Mouse (Mus musculus): ENCODE measurements around the gene Foxp1. TPM values are rescaled to one million over a fixed set of nuclear protein-coding genes. Genes with fewer than 3 reads are reported as not detected.

Foxp1 gene
- polyA plus RNA-seq, 1 experiment from 2014 or later = 91.9 TPM

GRCm38 (mm10) chr6:99070710-99071109, 451.8 kb downstream of the Foxp1 start:
- ATAC-seq (ENCODE audit: low FRiP score) (no peak), DNase-seq (ENCODE audit: low spot score) (no peak)
- peaks cover 3% of the 10 kb centered on the region; the same call in 1 of the 2 replicates for H3K4me1 ChIP-seq (replicated peaks; ENCODE audit: control insufficient read depth, insufficient read depth, low read length)
- no peaks in the 10 kb centered on the region for H3K9me3 ChIP-seq (ENCODE audit: control insufficient read depth, low read length)
- no peaks in the 10 kb centered on the region for H3K27me3 ChIP-seq (ENCODE audit: control insufficient read depth, insufficient read depth, low read length)
- no peak overlapping the region for H3K4me3 ChIP-seq (ENCODE audit: low read depth, low read length)
- H3K36me3 ChIP-seq (ENCODE audit: control insufficient read depth, insufficient read depth, low read length) = no peaks in the 10 kb centered on the region
- H3K4me2 ChIP-seq (replicated peaks; ENCODE audit: low read depth, low read length) = no peak overlapping the region
- no peak overlapping the region for H3K9ac ChIP-seq (ENCODE audit: low read depth, low read length)
- H3K27ac ChIP-seq (ENCODE audit: low read depth, low read length) = no peak overlapping the region
- WGBS = 82% methylated on average over 5 of the region's 5 CpGs

- H3K4me1 ChIP-seq (replicated peaks; ENCODE audit: control insufficient read depth, insufficient read depth, low read length) = peaks cover 3% of the 10 kb centered on the region; the same call in 1 of the 2 replicates
- no peaks in the 10 kb centered on the region for H3K27me3 ChIP-seq (ENCODE audit: control insufficient read depth, insufficient read depth, low read length)
- DNase-seq (ENCODE audit: low spot score) (no peak), ATAC-seq (ENCODE audit: low FRiP score) (no peak)
- no peaks in the 10 kb centered on the region for H3K36me3 ChIP-seq (ENCODE audit: control insufficient read depth, insufficient read depth, low read length)
- no peak overlapping the region for H3K4me3 ChIP-seq (ENCODE audit: low read depth, low read length)
- WGBS = 100% methylated on average over 1 of the region's 1 CpGs
- H3K9me3 ChIP-seq (ENCODE audit: control insufficient read depth, low read length) = no peaks in the 10 kb centered on the region
- no peak overlapping the region for H3K27ac ChIP-seq (ENCODE audit: low read depth, low read length)
- H3K4me2 ChIP-seq (replicated peaks; ENCODE audit: low read depth, low read length) = no peak overlapping the region
- no peak overlapping the region for H3K9ac ChIP-seq (ENCODE audit: low read depth, low read length)
Measured at GRCm38 (mm10) chr6:99069726-99070125, 452.8 kb downstream of the Foxp1 start.

GRCm38 (mm10) chr6:99065569-99066353, 456.8 kb downstream of the Foxp1 start:
- DNase-seq (ENCODE audit: low spot score) (no peak), ATAC-seq (ENCODE audit: low FRiP score) (no peak)
- H3K9me3 ChIP-seq (ENCODE audit: control insufficient read depth, low read length) = no peaks in the 10 kb centered on the region
- H3K36me3 ChIP-seq (ENCODE audit: control insufficient read depth, insufficient read depth, low read length) = no peaks in the 10 kb centered on the region
- no peaks in the 10 kb centered on the region for H3K4me1 ChIP-seq (replicated peaks; ENCODE audit: control insufficient read depth, insufficient read depth, low read length)
- 55% methylated on average over 9 of the region's 9 CpGs for WGBS
- no peak overlapping the region for H3K4me3 ChIP-seq (ENCODE audit: low read depth, low read length)
- H3K9ac ChIP-seq (ENCODE audit: low read depth, low read length) = no peak overlapping the region
- no peak overlapping the region for H3K4me2 ChIP-seq (replicated peaks; ENCODE audit: low read depth, low read length)
- no peaks in the 10 kb centered on the region for H3K27me3 ChIP-seq (ENCODE audit: control insufficient read depth, insufficient read depth, low read length)
- H3K27ac ChIP-seq (ENCODE audit: low read depth, low read length) = no peak overlapping the region

- Histone ChIP-seq H3K36me3 (ENCODE audit: control insufficient read depth, insufficient read depth, low read length) (no peaks in the 10 kb centered on the region), H3K27me3 (ENCODE audit: control insufficient read depth, insufficient read depth, low read length) (no peaks in the 10 kb centered on the region), H3K27ac (ENCODE audit: low read depth, low read length) (no peak overlapping the region), H3K4me2 (replicated peaks; ENCODE audit: low read depth, low read length) (no peak overlapping the region), H3K4me1 (replicated peaks; ENCODE audit: control insufficient read depth, insufficient read depth, low read length) (no peaks in the 10 kb centered on the region), H3K4me3 (ENCODE audit: low read depth, low read length) (no peak overlapping the region), H3K9ac (ENCODE audit: low read depth, low read length) (no peak overlapping the region), H3K9me3 (ENCODE audit: control insufficient read depth, low read length) (no peaks in the 10 kb centered on the region)
- DNase-seq (ENCODE audit: low spot score) (no peak), ATAC-seq (ENCODE audit: low FRiP score) (no peak)
- 93% methylated on average over 10 of the region's 10 CpGs for WGBS
Measured at GRCm38 (mm10) chr6:99063982-99064484, 458.5 kb downstream of the Foxp1 start.

GRCm38 (mm10) chr6:99062931-99063330, 459.6 kb downstream of the Foxp1 start:
- Histone ChIP-seq H3K9me3 (ENCODE audit: control insufficient read depth, low read length) (no peaks in the 10 kb centered on the region), H3K27ac (ENCODE audit: low read depth, low read length) (no peak overlapping the region), H3K4me2 (replicated peaks; ENCODE audit: low read depth, low read length) (no peak overlapping the region), H3K4me3 (ENCODE audit: low read depth, low read length) (no peak overlapping the region), H3K27me3 (ENCODE audit: control insufficient read depth, insufficient read depth, low read length) (no peaks in the 10 kb centered on the region), H3K36me3 (ENCODE audit: control insufficient read depth, insufficient read depth, low read length) (no peaks in the 10 kb centered on the region), H3K4me1 (replicated peaks; ENCODE audit: control insufficient read depth, insufficient read depth, low read length) (no peaks in the 10 kb centered on the region), H3K9ac (ENCODE audit: low read depth, low read length) (no peak overlapping the region)
- 79% methylated on average over 8 of the region's 8 CpGs for WGBS
- ATAC-seq (ENCODE audit: low FRiP score) (no peak), DNase-seq (ENCODE audit: low spot score) (no peak)

GRCm38 (mm10) chr6:99058688-99059087, 463.8 kb downstream of the Foxp1 start:
- H3K27ac ChIP-seq (ENCODE audit: low read depth, low read length) = no peak overlapping the region
- no peaks in the 10 kb centered on the region for H3K4me1 ChIP-seq (replicated peaks; ENCODE audit: control insufficient read depth, insufficient read depth, low read length)
- ATAC-seq (ENCODE audit: low FRiP score) (no peak), DNase-seq (ENCODE audit: low spot score) (no peak)
- no peak overlapping the region for H3K4me2 ChIP-seq (replicated peaks; ENCODE audit: low read depth, low read length)
- H3K4me3 ChIP-seq (ENCODE audit: low read depth, low read length) = no peak overlapping the region
- 82% methylated on average over 3 of the region's 3 CpGs for WGBS
- no peaks in the 10 kb centered on the region for H3K9me3 ChIP-seq (ENCODE audit: control insufficient read depth, low read length)
- H3K9ac ChIP-seq (ENCODE audit: low read depth, low read length) = no peak overlapping the region
- no peaks in the 10 kb centered on the region for H3K36me3 ChIP-seq (ENCODE audit: control insufficient read depth, insufficient read depth, low read length)
- H3K27me3 ChIP-seq (ENCODE audit: control insufficient read depth, insufficient read depth, low read length) = no peaks in the 10 kb centered on the region

GRCm38 (mm10) chr6:99057113-99057553, 465.4 kb downstream of the Foxp1 start:
- H3K27me3 ChIP-seq (ENCODE audit: control insufficient read depth, insufficient read depth, low read length) = no peaks in the 10 kb centered on the region
- DNase-seq (ENCODE audit: low spot score) = no peak
- H3K4me3 ChIP-seq (ENCODE audit: low read depth, low read length) = no peak overlapping the region
- no peaks in the 10 kb centered on the region for H3K4me1 ChIP-seq (replicated peaks; ENCODE audit: control insufficient read depth, insufficient read depth, low read length)
- H3K36me3 ChIP-seq (ENCODE audit: control insufficient read depth, insufficient read depth, low read length) = no peaks in the 10 kb centered on the region
- H3K27ac ChIP-seq (ENCODE audit: low read depth, low read length) = no peak overlapping the region
- ATAC-seq (ENCODE audit: low FRiP score) = no peak
- WGBS = 91% methylated on average over 4 of the region's 4 CpGs
- H3K9me3 ChIP-seq (ENCODE audit: control insufficient read depth, low read length) = no peaks in the 10 kb centered on the region
- no peak overlapping the region for H3K4me2 ChIP-seq (replicated peaks; ENCODE audit: low read depth, low read length)
- no peak overlapping the region for H3K9ac ChIP-seq (ENCODE audit: low read depth, low read length)

GRCm38 (mm10) chr6:99056379-99056778, 466.1 kb downstream of the Foxp1 start:
- H3K4me3 ChIP-seq (ENCODE audit: low read depth, low read length) = no peak overlapping the region
- 81% methylated on average over 2 of the region's 2 CpGs for WGBS
- H3K9me3 ChIP-seq (ENCODE audit: control insufficient read depth, low read length) = no peaks in the 10 kb centered on the region
- H3K27me3 ChIP-seq (ENCODE audit: control insufficient read depth, insufficient read depth, low read length) = no peaks in the 10 kb centered on the region
- H3K4me1 ChIP-seq (replicated peaks; ENCODE audit: control insufficient read depth, insufficient read depth, low read length) = no peaks in the 10 kb centered on the region
- H3K36me3 ChIP-seq (ENCODE audit: control insufficient read depth, insufficient read depth, low read length) = no peaks in the 10 kb centered on the region
- ATAC-seq (ENCODE audit: low FRiP score) (no peak), DNase-seq (ENCODE audit: low spot score) (no peak)
- H3K27ac ChIP-seq (ENCODE audit: low read depth, low read length) = no peak overlapping the region
- H3K4me2 ChIP-seq (replicated peaks; ENCODE audit: low read depth, low read length) = no peak overlapping the region
- H3K9ac ChIP-seq (ENCODE audit: low read depth, low read length) = no peak overlapping the region

GRCm38 (mm10) chr6:99053998-99054397, 468.5 kb downstream of the Foxp1 start:
- DNase-seq (ENCODE audit: low spot score) (no peak), ATAC-seq (ENCODE audit: low FRiP score) (no peak)
- Histone ChIP-seq H3K36me3 (ENCODE audit: control insufficient read depth, insufficient read depth, low read length) (no peaks in the 10 kb centered on the region), H3K27ac (ENCODE audit: low read depth, low read length) (no peak overlapping the region), H3K27me3 (ENCODE audit: control insufficient read depth, insufficient read depth, low read length) (no peaks in the 10 kb centered on the region), H3K4me2 (replicated peaks; ENCODE audit: low read depth, low read length) (no peak overlapping the region), H3K9me3 (ENCODE audit: control insufficient read depth, low read length) (no peaks in the 10 kb centered on the region), H3K4me1 (replicated peaks; ENCODE audit: control insufficient read depth, insufficient read depth, low read length) (no peaks in the 10 kb centered on the region), H3K9ac (ENCODE audit: low read depth, low read length) (no peak overlapping the region), H3K4me3 (ENCODE audit: low read depth, low read length) (no peak overlapping the region)
- 86% methylated on average over 2 of the region's 2 CpGs for whole genome bisulfite sequencing

Measured in hindbrain, embryonic 11.5 days (tissue).